ENCODE assay signal across 27 mouse cellular contexts in genomic region chr5:117820445-117820844, GRCm38 (mm10). TPM values are rescaled to one million over a fixed set of nuclear protein-coding genes. Genes with fewer than 3 reads are reported as not detected.
A peak's percentile ranks its signal among the peaks of the same experiment; 100 is the strongest.
DNase-seq lines count a peak whose midpoint lies in the region; ATAC-seq and TF ChIP-seq lines count a peak whose summit lies in the region.
"Had no signal": no experiment of that assay in that cellular context is flagged by ENCODE, and none has a peak within 500 bp of the region (broad histone marks: within the 10 kb centered on the region; RNA-seq: fewer than 3 reads in every experiment).

No protein-coding gene starts in this region.

- 0 out of 2 replicates have a peak overlapping the region, but pooled peaks have one; percentile 12 for H3K27ac ChIP-seq in gastrocnemius, adult 2 months
- H3K27ac ChIP-seq in kidney, embryonic 15.5 days = peak overlapping the region; percentile 66
- H3K27ac ChIP-seq in midbrain, embryonic 10.5 days (replicated peaks) = 0 out of 2 replicates have a peak overlapping the region, but pooled peaks have one; percentile 28
- H3K27ac ChIP-seq in midbrain, embryonic 16.5 days (ENCODE audit: low read length) = no peak overlapping the region
- H3K27ac ChIP-seq: embryonic facial prominence, embryonic 12.5 days; embryonic facial prominence, embryonic 15.5 days; heart, embryonic 15.5 days; hindbrain, embryonic 14.5 days; intestine, embryonic 15.5 days had no signal

- H3K4me2 ChIP-seq in kidney, embryonic 15.5 days = no peak overlapping the region
- no peak overlapping the region for H3K4me2 ChIP-seq in midbrain, embryonic 16.5 days (ENCODE audit: low read length)
- H3K4me2 ChIP-seq: embryonic facial prominence, embryonic 12.5 days; embryonic facial prominence, embryonic 15.5 days; heart, embryonic 12.5 days; heart, embryonic 15.5 days; hindbrain, embryonic 14.5 days; intestine, embryonic 15.5 days had no signal

- TF ChIP-seq CTCF in gastrocnemius, adult 2 months (IDR thresholded peaks at IDR 0.05) = no peak

- intact Hi-C loops in gastrocnemius, adult 2 months (cut with DNase I) = no loop called here

- peak; percentile 76 for ATAC-seq in kidney, embryonic 15.5 days (replicated peaks; ENCODE audit: low FRiP score)
- no peak for ATAC-seq in midbrain, embryonic 16.5 days
- no peak for ATAC-seq in inflammation-experienced regulatory T-cells, adult 6 months
- ATAC-seq: activated CD4-positive, CD25-positive, alpha-beta regulatory T cell, adult 4 months; CD4-positive, CD25-positive, alpha-beta regulatory T cell, adult 4 months; forebrain, embryonic 14.5 days; forebrain, postnatal 0 days; intestine, embryonic 15.5 days had no signal

- H3K36me3 ChIP-seq in kidney, embryonic 15.5 days = no peaks in the 10 kb centered on the region
- H3K36me3 ChIP-seq in midbrain, embryonic 10.5 days = no peaks in the 10 kb centered on the region
- no peaks in the 10 kb centered on the region for H3K36me3 ChIP-seq in midbrain, embryonic 16.5 days (ENCODE audit: control insufficient read depth, insufficient read depth, low read length)
- H3K36me3 ChIP-seq: embryonic facial prominence, embryonic 12.5 days; embryonic facial prominence, embryonic 15.5 days; heart, embryonic 12.5 days; heart, embryonic 15.5 days; intestine, embryonic 15.5 days had no signal

- H3K4me3 ChIP-seq in gastrocnemius, adult 2 months = no peak overlapping the region
- no peak overlapping the region for H3K4me3 ChIP-seq in kidney, embryonic 15.5 days (replicated peaks)
- H3K4me3 ChIP-seq in midbrain, embryonic 10.5 days = no peak overlapping the region
- no peak overlapping the region for H3K4me3 ChIP-seq in midbrain, embryonic 16.5 days (ENCODE audit: low read depth, low read length)
- H3K4me3 ChIP-seq: embryonic facial prominence, embryonic 12.5 days; embryonic facial prominence, embryonic 15.5 days; heart, embryonic 12.5 days; heart, embryonic 15.5 days; intestine, embryonic 15.5 days had no signal

- no peak overlapping the region for H3K9ac ChIP-seq in kidney, embryonic 15.5 days
- H3K9ac ChIP-seq in midbrain, embryonic 16.5 days (ENCODE audit: low read depth, low read length) = no peak overlapping the region
- H3K9ac ChIP-seq: embryonic facial prominence, embryonic 12.5 days; embryonic facial prominence, embryonic 15.5 days; forebrain, postnatal 0 days; heart, embryonic 12.5 days; heart, embryonic 15.5 days; hindbrain, embryonic 14.5 days; intestine, embryonic 15.5 days had no signal

- peaks cover 37% of the 10 kb centered on the region for H3K4me1 ChIP-seq in kidney, embryonic 15.5 days
- H3K4me1 ChIP-seq in midbrain, embryonic 10.5 days = peaks cover 12% of the 10 kb centered on the region; the same call in 1 of the 2 replicates
- H3K4me1 ChIP-seq in midbrain, embryonic 16.5 days (ENCODE audit: control insufficient read depth, insufficient read depth, low read length) = no peaks in the 10 kb centered on the region
- H3K4me1 ChIP-seq: embryonic facial prominence, embryonic 15.5 days; heart, embryonic 12.5 days; heart, embryonic 15.5 days; intestine, embryonic 15.5 days had no signal

- H3K9me3 ChIP-seq in kidney, embryonic 15.5 days (replicated peaks) = no peaks in the 10 kb centered on the region
- H3K9me3 ChIP-seq in midbrain, embryonic 10.5 days (replicated peaks) = no peaks in the 10 kb centered on the region
- H3K9me3 ChIP-seq in midbrain, embryonic 16.5 days (replicated peaks; ENCODE audit: control insufficient read depth, low read length, poor library complexity, severe bottlenecking) = no peaks in the 10 kb centered on the region
- H3K9me3 ChIP-seq: embryonic facial prominence, embryonic 12.5 days; embryonic facial prominence, embryonic 15.5 days; heart, embryonic 15.5 days; intestine, embryonic 15.5 days had no signal

- no peaks in the 10 kb centered on the region for H3K27me3 ChIP-seq in kidney, embryonic 15.5 days
- no peaks in the 10 kb centered on the region for H3K27me3 ChIP-seq in midbrain, embryonic 10.5 days (ENCODE audit: low read depth, poor library complexity, severe bottlenecking)
- H3K27me3 ChIP-seq in midbrain, embryonic 16.5 days (ENCODE audit: control insufficient read depth, insufficient read depth, low read depth, low read length) = no peaks in the 10 kb centered on the region
- H3K27me3 ChIP-seq: embryonic facial prominence, embryonic 12.5 days; embryonic facial prominence, embryonic 15.5 days; heart, embryonic 12.5 days; intestine, embryonic 15.5 days had no signal

- WGBS in kidney, embryonic 15.5 days = 30% methylated on average over 7 of the region's 7 CpGs
- 68% methylated on average over 7 of the region's 7 CpGs for WGBS in midbrain, embryonic 10.5 days
- 81% methylated on average over 7 of the region's 7 CpGs for WGBS in midbrain, embryonic 16.5 days

- peak; percentile 27 for DNase-seq in gastrocnemius, adult 2 months
- DNase-seq in gastrocnemius, postnatal 10 days = no peak
- no peak for DNase-seq in kidney, postnatal 14 days
- no peak for DNase-seq in midbrain, embryonic 10.5 days (ENCODE audit: low spot score)
- DNase-seq: adrenal gland, adult 8-10 months; cerebellum, adult 11 months; cerebellum, adult 2 months; cerebellum, adult 9-11 months; cerebellum, postnatal 25 days; forebrain, postnatal 0 days; gastrocnemius, postnatal 14 days; heart, adult 18-20 months; heart, postnatal 10 days; heart, postnatal 36 days had no signal

RNA-seq across cellular contexts. Expression of gene Nos1, which starts 39.6 kb away (rescaled TPM):
- total RNA-seq in gastrocnemius, adult 2 months (2021) = 10 to 100 TPM; 50.9 to 64.4 TPM
- total RNA-seq in gastrocnemius, postnatal 10 days (2021) = 1 to 10 TPM; 5.1 to 8.6 TPM
- 0.92 and 0.96 TPM in 2 replicates for polyA plus RNA-seq in kidney, embryonic 15.5 days (2015; fragmentation: Nextera tagmentation; extraction: Ambion mirVana)
- polyA plus RNA-seq in midbrain, embryonic 10.5 days (2016; fragmentation: Nextera tagmentation; extraction: Ambion mirVana) = 0.25 and 0.36 TPM in 2 replicates
- polyA plus RNA-seq in midbrain, embryonic 16.5 days (2015; fragmentation: Nextera tagmentation; extraction: Ambion mirVana) = 2.9 and 3.0 TPM in 2 replicates
- under 1 TPM in 2 of 3 experiments, not detected in 1; 0.06 to 0.08 TPM for polyA plus RNA-seq in inflammation-experienced regulatory T-cells, adult 6 months (2017; shearing (Covaris generic))
- total RNA-seq: common myeloid progenitor, adult 5-6 weeks had no signal
